Mouse (Mus musculus): ENCODE measurements around the gene Ppm1n. TPM values are rescaled to one million over a fixed set of nuclear protein-coding genes. Genes with fewer than 3 reads are reported as not detected.

Gene Ppm1n
- total and polyA plus RNA-seq, 2 experiments from 2014 or later: 1.4 to 1.8 TPM

DNA sequence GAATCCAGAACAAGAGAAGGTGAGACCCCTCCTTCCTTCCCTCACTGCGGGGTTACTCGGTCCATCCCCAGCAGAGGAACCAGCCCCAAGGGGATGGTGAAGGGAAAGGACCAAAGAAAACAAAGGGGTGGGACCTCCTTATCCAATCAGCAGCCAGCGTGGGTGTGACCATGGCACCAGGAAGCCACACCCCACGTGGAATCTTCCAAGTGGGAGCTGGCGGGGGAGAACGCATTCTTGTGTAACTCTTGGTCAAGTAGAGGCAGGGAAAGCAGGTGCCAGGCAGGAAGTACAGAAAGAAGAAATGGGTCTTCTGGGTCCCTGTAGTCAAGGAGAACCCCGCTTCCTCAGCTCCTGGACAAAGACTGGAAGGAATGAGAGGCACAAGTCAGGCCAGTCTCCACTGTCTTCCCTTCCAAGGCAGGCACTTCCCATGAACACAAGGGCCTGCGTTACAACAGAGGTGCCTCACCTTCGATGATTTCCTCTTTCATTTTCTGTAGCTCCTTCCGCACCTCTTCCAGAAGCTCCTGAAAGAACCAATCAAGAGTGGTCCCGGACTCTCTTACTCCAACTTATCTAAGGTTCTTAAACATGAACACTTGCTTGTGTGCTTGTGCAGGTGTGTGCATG lies 22.4 kb downstream of the Ppm1n start:
- WGBS: 41% methylated on average over 11 of the region's 11 CpGs
- Histone ChIP-seq H3K4me2 (ENCODE audit: low read depth, low read length, poor library complexity, severe bottlenecking) (no peak overlapping the region), H3K27me3 (ENCODE audit: insufficient read depth, low read length) (no peaks in the 10 kb centered on the region), H3K9me3 (ENCODE audit: low read length) (no peaks in the 10 kb centered on the region), H3K27ac (ENCODE audit: low read depth, low read length) (no peak overlapping the region), H3K4me3 (ENCODE audit: low read depth, low read length) (no peak overlapping the region), H3K36me3 (ENCODE audit: insufficient read depth, low read length) (peaks cover 45% of the 10 kb centered on the region), H3K9ac (replicated peaks; ENCODE audit: low read length, poor library complexity, severe bottlenecking) (no peak overlapping the region), H3K4me1 (ENCODE audit: insufficient read depth, low read length) (no peaks in the 10 kb centered on the region)
- TF ChIP-seq CTCF (IDR thresholded peaks at IDR 0.05): no peak
- ATAC-seq (ENCODE audit: low FRiP score) (peak; percentile 69), DNase-seq (ENCODE audit: low spot score) (peak; percentile 84)

DNA sequence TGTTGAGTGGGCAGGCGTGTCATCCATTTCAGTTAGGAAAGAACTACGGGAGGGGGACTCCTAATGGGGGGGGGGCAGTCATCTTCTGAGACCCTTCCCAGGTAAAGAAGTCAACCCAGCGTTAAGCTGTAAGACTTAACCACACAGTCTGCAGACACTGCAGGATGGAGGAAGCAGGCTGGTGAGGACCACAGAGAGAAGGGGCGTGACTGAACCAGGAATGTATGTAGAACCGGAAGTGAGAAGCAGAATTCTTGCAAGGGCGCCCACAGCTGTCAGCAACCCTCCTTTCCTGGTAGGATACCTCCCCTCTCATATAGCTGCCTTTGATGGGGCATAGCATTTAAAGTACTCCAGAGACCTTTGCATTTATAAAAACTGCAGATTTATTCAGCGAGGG lies 23.3 kb downstream of the Ppm1n start:
- Histone ChIP-seq H3K9ac (replicated peaks; ENCODE audit: low read length, poor library complexity, severe bottlenecking) (no peak overlapping the region), H3K27ac (ENCODE audit: low read depth, low read length) (no peak overlapping the region), H3K9me3 (ENCODE audit: low read length) (no peaks in the 10 kb centered on the region), H3K36me3 (ENCODE audit: insufficient read depth, low read length) (peaks cover 35% of the 10 kb centered on the region), H3K4me1 (ENCODE audit: insufficient read depth, low read length) (no peaks in the 10 kb centered on the region), H3K4me3 (ENCODE audit: low read depth, low read length) (no peak overlapping the region), H3K27me3 (ENCODE audit: insufficient read depth, low read length) (no peaks in the 10 kb centered on the region), H3K4me2 (ENCODE audit: low read depth, low read length, poor library complexity, severe bottlenecking) (no peak overlapping the region)
- no peak for DNase-seq (ENCODE audit: low spot score)
- no peak for ATAC-seq (ENCODE audit: low FRiP score)
- TF ChIP-seq CTCF (IDR thresholded peaks at IDR 0.05): no peak
- 91% methylated on average over 7 of the region's 7 CpGs for WGBS

DNA sequence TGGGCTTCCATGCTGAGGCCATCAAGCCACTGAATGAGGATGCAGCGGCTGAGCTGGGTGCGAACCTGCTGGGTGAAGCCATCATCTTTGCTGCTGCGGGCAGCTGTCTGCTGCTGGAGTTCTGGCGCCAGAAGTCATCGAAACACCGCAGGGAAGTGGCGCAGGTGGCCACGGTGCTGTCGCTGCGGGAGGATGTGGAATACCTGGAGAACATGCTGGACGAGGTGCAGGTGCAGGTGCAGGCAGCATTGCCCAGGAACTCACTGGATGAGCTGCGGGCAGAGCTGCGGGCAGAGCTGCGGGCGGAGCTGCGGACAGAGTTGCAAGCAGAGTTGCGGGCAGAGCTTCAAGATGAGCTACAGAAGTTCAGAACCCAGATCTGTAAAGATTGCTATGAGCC lies 24.5 kb downstream of the Ppm1n start:
- no peak overlapping the region for H3K4me2 ChIP-seq (ENCODE audit: low read depth, low read length, poor library complexity, severe bottlenecking)
- no peak overlapping the region for H3K4me3 ChIP-seq (ENCODE audit: low read depth, low read length)
- no peak for ATAC-seq (ENCODE audit: low FRiP score)
- no peak overlapping the region for H3K9ac ChIP-seq (replicated peaks; ENCODE audit: low read length, poor library complexity, severe bottlenecking)
- H3K27me3 ChIP-seq (ENCODE audit: insufficient read depth, low read length): no peaks in the 10 kb centered on the region
- 90% methylated on average over 17 of the region's 17 CpGs for WGBS
- H3K4me1 ChIP-seq (ENCODE audit: insufficient read depth, low read length): no peaks in the 10 kb centered on the region
- no peak for DNase-seq (ENCODE audit: low spot score)
- no peaks in the 10 kb centered on the region for H3K9me3 ChIP-seq (ENCODE audit: low read length)
- no peak for TF ChIP-seq CTCF (IDR thresholded peaks at IDR 0.05)
- no peak overlapping the region for H3K27ac ChIP-seq (ENCODE audit: low read depth, low read length)
- H3K36me3 ChIP-seq (ENCODE audit: insufficient read depth, low read length): peaks cover 28% of the 10 kb centered on the region

GRCm38 (mm10) chr7:19253437-19253836 lies 26.4 kb downstream of the Ppm1n start:
- Histone ChIP-seq H3K9me3 (ENCODE audit: low read length) (no peaks in the 10 kb centered on the region), H3K27ac (ENCODE audit: low read depth, low read length) (no peak overlapping the region), H3K36me3 (ENCODE audit: insufficient read depth, low read length) (peaks cover 19% of the 10 kb centered on the region), H3K4me3 (ENCODE audit: low read depth, low read length) (no peak overlapping the region), H3K4me1 (ENCODE audit: insufficient read depth, low read length) (no peaks in the 10 kb centered on the region), H3K27me3 (ENCODE audit: insufficient read depth, low read length) (no peaks in the 10 kb centered on the region), H3K4me2 (ENCODE audit: low read depth, low read length, poor library complexity, severe bottlenecking) (no peak overlapping the region), H3K9ac (replicated peaks; ENCODE audit: low read length, poor library complexity, severe bottlenecking) (no peak overlapping the region)
- no peak for ATAC-seq (ENCODE audit: low FRiP score)
- no peak for DNase-seq (ENCODE audit: low spot score)
- no peak for TF ChIP-seq CTCF (IDR thresholded peaks at IDR 0.05)
- WGBS: 63% methylated on average over 5 of the region's 5 CpGs

GRCm38 (mm10) chr7:19252078-19252477 lies 27.8 kb downstream of the Ppm1n start:
- Histone ChIP-seq H3K9ac (replicated peaks; ENCODE audit: low read length, poor library complexity, severe bottlenecking) (no peak overlapping the region), H3K4me3 (ENCODE audit: low read depth, low read length) (no peak overlapping the region), H3K4me1 (ENCODE audit: insufficient read depth, low read length) (no peaks in the 10 kb centered on the region), H3K27me3 (ENCODE audit: insufficient read depth, low read length) (no peaks in the 10 kb centered on the region), H3K9me3 (ENCODE audit: low read length) (no peaks in the 10 kb centered on the region), H3K36me3 (ENCODE audit: insufficient read depth, low read length) (peaks cover 8% of the 10 kb centered on the region; the same call in 1 of the 2 replicates), H3K4me2 (ENCODE audit: low read depth, low read length, poor library complexity, severe bottlenecking) (no peak overlapping the region), H3K27ac (ENCODE audit: low read depth, low read length) (no peak overlapping the region)
- TF ChIP-seq CTCF (IDR thresholded peaks at IDR 0.05): no peak
- ATAC-seq (ENCODE audit: low FRiP score) (no peak), DNase-seq (ENCODE audit: low spot score) (no peak)
- WGBS: 81% methylated on average over 4 of the region's 4 CpGs

GRCm38 (mm10) chr7:19247511-19247910 lies 32.4 kb downstream of the Ppm1n start:
- Histone ChIP-seq H3K9ac (replicated peaks; ENCODE audit: low read length, poor library complexity, severe bottlenecking) (no peak overlapping the region), H3K9me3 (ENCODE audit: low read length) (no peaks in the 10 kb centered on the region), H3K4me2 (ENCODE audit: low read depth, low read length, poor library complexity, severe bottlenecking) (no peak overlapping the region), H3K36me3 (ENCODE audit: insufficient read depth, low read length) (peaks cover 12% of the 10 kb centered on the region), H3K4me1 (ENCODE audit: insufficient read depth, low read length) (no peaks in the 10 kb centered on the region), H3K4me3 (ENCODE audit: low read depth, low read length) (no peak overlapping the region), H3K27ac (ENCODE audit: low read depth, low read length) (no peak overlapping the region), H3K27me3 (ENCODE audit: insufficient read depth, low read length) (no peaks in the 10 kb centered on the region)
- DNase-seq (ENCODE audit: low spot score) (no peak), ATAC-seq (ENCODE audit: low FRiP score) (no peak)
- WGBS: 82% methylated on average over 2 of the region's 2 CpGs
- TF ChIP-seq CTCF (IDR thresholded peaks at IDR 0.05): no peak
